Mouse (Mus musculus) lung, postnatal 25 days (tissue): ENCODE data around the gene Bmpr1b.

Experiments
- DNase-seq: peaks from one replicate; pipeline ENCODE4 v3.0.0; 2022; ENCODE audit warnings: low spot score

The Bmpr1b gene

GRCm38 (mm10) chr3:141818615-141819312 lies 350.5 kb downstream of the Bmpr1b start:
- no peak for DNase-seq

GRCm38 (mm10) chr3:141814776-141815175 lies 354.4 kb downstream of the Bmpr1b start:
- DNase-seq: no peak

- DNase-seq: no peak
Measured at GRCm38 (mm10) chr3:141811348-141811747, 357.9 kb downstream of the Bmpr1b start.

DNA sequence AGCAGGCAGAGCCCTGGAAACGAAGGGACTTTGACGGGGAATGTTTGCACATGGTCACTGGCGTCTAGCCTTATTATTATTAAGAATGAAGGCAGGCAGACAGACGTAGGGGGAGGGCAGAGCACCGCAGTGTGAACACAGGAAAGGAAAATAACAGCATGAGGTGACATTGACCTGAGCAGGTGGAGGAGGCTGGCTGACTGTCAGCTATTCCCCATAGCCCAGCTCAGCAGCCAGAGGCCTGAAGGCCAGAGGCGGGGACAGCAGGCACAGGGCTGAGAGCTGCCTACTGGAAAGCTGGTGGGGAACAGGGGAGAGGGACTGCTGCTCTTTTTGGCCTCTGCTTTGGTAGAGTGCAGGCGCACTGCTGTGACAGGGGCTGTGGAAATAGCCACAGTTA lies 358.3 kb downstream of the Bmpr1b start:
- DNase-seq: no peak

DNA sequence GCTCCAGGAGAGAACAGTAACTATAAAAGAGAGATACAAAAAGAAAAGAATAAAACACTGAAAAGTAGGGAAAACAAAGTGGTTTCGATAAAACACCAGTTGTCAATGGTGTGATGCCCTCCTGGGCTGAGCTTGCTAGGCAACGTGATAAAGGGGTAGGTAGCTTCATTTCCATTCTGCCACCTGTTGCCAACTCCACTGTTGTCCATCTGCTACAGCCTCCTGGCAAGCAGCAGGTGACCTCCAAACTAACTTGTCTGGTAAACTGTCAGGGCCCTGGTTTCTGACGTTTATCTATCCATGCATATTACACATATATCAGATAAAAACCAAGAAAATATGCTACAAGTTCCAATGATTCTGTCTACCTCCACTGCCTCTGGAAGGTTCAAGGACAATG lies 359.6 kb downstream of the Bmpr1b start:
- no peak for DNase-seq

DNA sequence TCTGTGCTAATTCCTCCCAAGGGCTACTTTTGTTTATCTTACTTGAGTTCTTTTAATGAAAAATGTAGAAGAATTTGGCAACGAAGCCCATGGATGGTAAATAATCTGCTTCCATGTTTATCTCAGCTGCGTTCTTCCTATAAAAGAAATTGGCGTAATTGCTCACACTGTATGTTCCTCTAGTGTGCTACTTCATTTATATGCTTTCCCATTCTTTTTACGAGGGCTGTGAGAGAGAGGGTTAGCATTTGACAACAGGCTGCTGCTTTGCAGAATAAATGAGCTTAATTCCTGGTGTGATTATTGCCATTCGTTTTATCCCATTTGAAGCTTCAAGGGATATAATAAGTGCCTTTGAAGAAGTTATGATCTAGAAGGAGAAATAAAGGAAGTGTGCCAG lies 365.1 kb downstream of the Bmpr1b start:
- DNase-seq: no peak

DNA sequence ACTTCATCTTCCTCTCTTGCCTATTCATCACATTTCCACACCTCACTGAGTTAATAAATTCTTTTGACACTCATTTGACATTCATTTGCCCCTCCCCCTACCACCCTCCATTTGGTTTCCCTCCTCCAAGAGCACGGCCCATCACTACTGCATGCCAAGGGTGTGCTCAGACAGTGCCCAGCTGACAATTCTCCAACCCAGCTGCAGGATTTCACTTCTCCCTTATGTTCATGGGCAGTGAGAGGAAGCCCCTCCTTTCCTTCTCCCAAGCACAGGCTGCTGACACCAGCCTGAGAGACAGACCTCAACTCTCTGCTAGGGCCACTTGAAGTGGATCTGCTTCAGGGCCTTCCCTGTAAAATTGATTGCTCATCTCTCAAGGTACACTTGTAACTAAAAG lies 371.4 kb downstream of the Bmpr1b start:
- DNase-seq: no peak

GRCm38 (mm10) chr3:141797372-141797771 lies 371.9 kb downstream of the Bmpr1b start:
- no peak for DNase-seq

- no peak for DNase-seq
Measured at GRCm38 (mm10) chr3:141794371-141794770, 374.9 kb downstream of the Bmpr1b start.

GRCm38 (mm10) chr3:141793755-141794154 lies 375.5 kb downstream of the Bmpr1b start:
- DNase-seq: no peak

- no peak for DNase-seq
Measured at GRCm38 (mm10) chr3:141792106-141792505, 377.1 kb downstream of the Bmpr1b start.

DNA sequence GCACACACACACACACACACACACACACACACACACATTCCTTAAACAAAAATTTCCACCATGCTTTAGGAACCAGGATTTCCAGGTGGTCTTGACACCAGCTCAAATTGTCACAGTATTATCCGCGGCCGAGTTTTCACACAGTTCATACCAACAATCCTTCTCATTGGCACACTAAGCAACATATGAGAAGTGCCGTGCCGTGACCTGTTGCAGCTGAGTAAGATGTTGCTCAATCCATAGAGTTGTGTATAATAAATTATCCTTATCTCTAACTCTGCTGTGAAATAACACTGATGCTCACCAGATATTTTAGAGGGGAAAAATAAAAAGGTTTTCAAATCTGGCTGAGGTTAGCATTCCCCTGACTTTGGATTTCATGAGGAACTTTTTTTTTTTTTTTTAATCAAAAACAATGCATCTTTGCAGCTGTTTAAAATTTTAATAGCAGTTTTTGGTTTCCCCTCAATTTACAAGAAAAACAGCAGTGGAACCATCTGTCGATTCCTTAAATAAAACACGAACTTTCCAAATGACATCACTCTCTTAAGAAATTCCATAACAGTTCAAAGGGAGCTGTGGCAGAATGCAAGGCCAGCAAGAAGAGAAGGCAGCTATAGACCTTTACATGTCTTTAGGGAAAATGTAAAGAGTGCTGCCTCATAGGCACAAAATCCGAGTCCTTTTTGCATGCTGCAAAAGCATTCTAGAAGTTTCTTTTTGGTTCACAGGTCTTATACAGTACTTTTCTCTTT lies 378.0 kb downstream of the Bmpr1b start:
- no peak for DNase-seq
